Mouse (Mus musculus): Measurements from ENCODE around the gene Gimap9. TPM values are rescaled to one million over a fixed set of nuclear protein-coding genes. Genes with fewer than 3 reads are reported as not detected.

Gene Gimap9
- polyA plus RNA-seq (2015; fragmentation: Nextera tagmentation; extraction: Ambion mirVana) = 1.6 and 1.7 TPM in 2 replicates

GRCm38 (mm10) chr6:48675931-48676859 is at the start of gene Gimap9:
TSS of gene Gimap9 (plus strand) at chr6:48676129.
- H3K27ac ChIP-seq (replicated peaks) = no peak within 1 kb of the TSS
- H3K27me3 ChIP-seq = no peaks in the 10 kb centered on the region
- ATAC-seq (ENCODE audit: low FRiP score, low read depth) = no peak
- H3K9ac ChIP-seq = no peak within 1 kb of the TSS
- H3K4me3 ChIP-seq = peak within 1 kb of the TSS; percentile 12
- no peaks in the 10 kb centered on the region for H3K36me3 ChIP-seq
- no peaks in the 10 kb centered on the region for H3K9me3 ChIP-seq
- H3K4me1 ChIP-seq (replicated peaks) = 0 out of 2 replicates have a peak, but pooled peaks cover 8% of the 10 kb centered on the region
- WGBS = 19% methylated on average over 13 of the region's 13 CpGs
- H3K4me2 ChIP-seq = peak within 1 kb of the TSS; percentile 42

- Histone ChIP-seq H3K9ac (peak within 1 kb of the TSS; percentile 61), H3K36me3 (no peaks in the 10 kb centered on the region), H3K4me1 (replicated peaks) (peaks cover 42% of the 10 kb centered on the region), H3K27ac (replicated peaks) (no peak within 1 kb of the TSS), H3K27me3 (peaks cover 15% of the 10 kb centered on the region), H3K4me3 (peak within 1 kb of the TSS; percentile 57), H3K9me3 (no peaks in the 10 kb centered on the region), H3K4me2 (peak within 1 kb of the TSS; percentile 85)
- 0 out of 2 replicates have a peak, but pooled peaks have one; percentile 3 for ATAC-seq (ENCODE audit: low FRiP score, low read depth)
- 28% methylated on average over 8 of the region's 8 CpGs for WGBS
Observed at GRCm38 (mm10) chr6:48626464-48626863, 49.5 kb upstream of the Gimap9 start, which contains the start of gene AI854703. TSS of gene AI854703 (plus strand) at chr6:48626764.

GRCm38 (mm10) chr6:48626984-48627383 is 48.9 kb upstream of the Gimap9 start:
- WGBS = 1% methylated on average over 32 of the region's 32 CpGs
- H3K27ac ChIP-seq (replicated peaks) = no peak overlapping the region
- ATAC-seq (ENCODE audit: low FRiP score, low read depth) = 0 out of 2 replicates have a peak, but pooled peaks have one; percentile 31

GRCm38 (mm10) chr6:48627511-48627924 is 48.4 kb upstream of the Gimap9 start:
- peak overlapping the region; percentile 57 for H3K4me3 ChIP-seq
- H3K9ac ChIP-seq = peak overlapping the region; percentile 61
- peak overlapping the region; percentile 85 for H3K4me2 ChIP-seq
- H3K4me1 ChIP-seq (replicated peaks) = peaks cover 42% of the 10 kb centered on the region
- no peak for ATAC-seq (ENCODE audit: low FRiP score, low read depth)
- no peaks in the 10 kb centered on the region for H3K9me3 ChIP-seq
- WGBS = 4% methylated on average over 7 of the region's 7 CpGs
- peaks cover 15% of the 10 kb centered on the region for H3K27me3 ChIP-seq
- no peak overlapping the region for H3K27ac ChIP-seq (replicated peaks)
- no peaks in the 10 kb centered on the region for H3K36me3 ChIP-seq

More at GRCm38 (mm10) chr6:48626984-48627383, 48.9 kb upstream of the Gimap9 start:
- Histone ChIP-seq H3K4me1 (replicated peaks) (peaks cover 42% of the 10 kb centered on the region), H3K4me3 (peak overlapping the region; percentile 57), H3K36me3 (no peaks in the 10 kb centered on the region), H3K27me3 (peaks cover 15% of the 10 kb centered on the region), H3K9me3 (no peaks in the 10 kb centered on the region), H3K9ac (peak overlapping the region; percentile 61), H3K4me2 (peak overlapping the region; percentile 85)

- H3K9me3 ChIP-seq = no peaks in the 10 kb centered on the region
- H3K27ac ChIP-seq (replicated peaks) = no peak overlapping the region
- no peak for ATAC-seq (ENCODE audit: low FRiP score, low read depth)
- peak overlapping the region; percentile 94 for H3K4me2 ChIP-seq
- no peak overlapping the region for H3K9ac ChIP-seq
- WGBS = 84% methylated on average over 3 of the region's 3 CpGs
- peaks cover 15% of the 10 kb centered on the region for H3K27me3 ChIP-seq
- no peaks in the 10 kb centered on the region for H3K36me3 ChIP-seq
- peaks cover 42% of the 10 kb centered on the region for H3K4me1 ChIP-seq (replicated peaks)
- H3K4me3 ChIP-seq = 0 out of 2 replicates have a peak overlapping the region, but pooled peaks have one; percentile 53
Observed at GRCm38 (mm10) chr6:48628377-48628776, 47.6 kb upstream of the Gimap9 start.

- WGBS = 11% methylated on average over 54 of the region's 54 CpGs
- peak overlapping the region; percentile 77 for H3K27ac ChIP-seq (replicated peaks)
- peak overlapping the region; percentile 61 for H3K9ac ChIP-seq
- no peaks in the 10 kb centered on the region for H3K36me3 ChIP-seq
- no peaks in the 10 kb centered on the region for H3K9me3 ChIP-seq
- H3K4me1 ChIP-seq (replicated peaks) = peaks cover 42% of the 10 kb centered on the region
- H3K4me3 ChIP-seq = peak overlapping the region; percentile 53
- peak; percentile 70 for ATAC-seq (ENCODE audit: low FRiP score, low read depth)
- peaks cover 15% of the 10 kb centered on the region for H3K27me3 ChIP-seq
- peak overlapping the region; percentile 94 for H3K4me2 ChIP-seq
Observed at GRCm38 (mm10) chr6:48628808-48629660, 46.9 kb upstream of the Gimap9 start.

GRCm38 (mm10) chr6:48629661-48630034 is 46.3 kb upstream of the Gimap9 start:
- Histone ChIP-seq H3K4me1 (replicated peaks) (peaks cover 42% of the 10 kb centered on the region), H3K27ac (replicated peaks) (peak overlapping the region; percentile 77), H3K27me3 (peaks cover 15% of the 10 kb centered on the region), H3K4me2 (peak overlapping the region; percentile 94), H3K9ac (peak overlapping the region; percentile 61), H3K36me3 (no peaks in the 10 kb centered on the region), H3K4me3 (peak overlapping the region; percentile 53), H3K9me3 (no peaks in the 10 kb centered on the region)
- WGBS = 24% methylated on average over 13 of the region's 13 CpGs
- no peak; the same call in 1 of the 2 replicates for ATAC-seq (ENCODE audit: low FRiP score, low read depth)

GRCm38 (mm10) chr6:48630831-48631230 is 45.1 kb upstream of the Gimap9 start:
- Histone ChIP-seq H3K4me3 (no peak overlapping the region), H3K9me3 (no peaks in the 10 kb centered on the region), H3K27me3 (peaks cover 12% of the 10 kb centered on the region), H3K36me3 (no peaks in the 10 kb centered on the region), H3K9ac (no peak overlapping the region), H3K27ac (replicated peaks) (no peak overlapping the region), H3K4me2 (no peak overlapping the region), H3K4me1 (replicated peaks) (peaks cover 42% of the 10 kb centered on the region)
- 93% methylated on average over 8 of the region's 8 CpGs for WGBS
- ATAC-seq (ENCODE audit: low FRiP score, low read depth) = no peak

GRCm38 (mm10) chr6:48635105-48635504 is 40.8 kb upstream of the Gimap9 start:
- 0 out of 2 replicates have a peak, but pooled peaks cover 3% of the 10 kb centered on the region for H3K4me1 ChIP-seq (replicated peaks)
- WGBS = 89% methylated on average over 2 of the region's 2 CpGs
- no peaks in the 10 kb centered on the region for H3K9me3 ChIP-seq

GRCm38 (mm10) chr6:48636515-48636914 is 39.4 kb upstream of the Gimap9 start:
- Histone ChIP-seq H3K4me3 (no peak overlapping the region), H3K27ac (replicated peaks) (no peak overlapping the region), H3K9ac (no peak overlapping the region), H3K4me1 (replicated peaks) (no peaks in the 10 kb centered on the region), H3K9me3 (no peaks in the 10 kb centered on the region), H3K36me3 (no peaks in the 10 kb centered on the region), H3K4me2 (no peak overlapping the region), H3K27me3 (no peaks in the 10 kb centered on the region)
- no peak for ATAC-seq (ENCODE audit: low FRiP score, low read depth)
- 33% methylated on average over 6 of the region's 6 CpGs for WGBS

More at GRCm38 (mm10) chr6:48635105-48635504, 40.8 kb upstream of the Gimap9 start:
- ATAC-seq (ENCODE audit: low FRiP score, low read depth) = no peak
- Histone ChIP-seq H3K4me3 (no peak overlapping the region), H3K27me3 (no peaks in the 10 kb centered on the region), H3K27ac (replicated peaks) (no peak overlapping the region), H3K4me2 (no peak overlapping the region), H3K9ac (no peak overlapping the region), H3K36me3 (no peaks in the 10 kb centered on the region)

GRCm38 (mm10) chr6:48637811-48638500 is 38.0 kb upstream of the Gimap9 start:
- no peaks in the 10 kb centered on the region for H3K4me1 ChIP-seq (replicated peaks)
- H3K9me3 ChIP-seq = no peaks in the 10 kb centered on the region
- H3K9ac ChIP-seq = no peak overlapping the region
- H3K4me2 ChIP-seq = no peak overlapping the region
- H3K27me3 ChIP-seq = no peaks in the 10 kb centered on the region
- H3K36me3 ChIP-seq = no peaks in the 10 kb centered on the region
- 59% methylated on average over 6 of the region's 6 CpGs for WGBS
- H3K27ac ChIP-seq (replicated peaks) = no peak overlapping the region
- ATAC-seq (ENCODE audit: low FRiP score, low read depth) = no peak
- no peak overlapping the region for H3K4me3 ChIP-seq
